Mouse (Mus musculus): Measurements from ENCODE around the gene Slc25a4. TPM values are rescaled to one million over a fixed set of nuclear protein-coding genes. Genes with fewer than 3 reads are reported as not detected.

Gene Slc25a4
- polyA plus RNA-seq, 1 experiment from 2014 or later: 459 TPM

DNA sequence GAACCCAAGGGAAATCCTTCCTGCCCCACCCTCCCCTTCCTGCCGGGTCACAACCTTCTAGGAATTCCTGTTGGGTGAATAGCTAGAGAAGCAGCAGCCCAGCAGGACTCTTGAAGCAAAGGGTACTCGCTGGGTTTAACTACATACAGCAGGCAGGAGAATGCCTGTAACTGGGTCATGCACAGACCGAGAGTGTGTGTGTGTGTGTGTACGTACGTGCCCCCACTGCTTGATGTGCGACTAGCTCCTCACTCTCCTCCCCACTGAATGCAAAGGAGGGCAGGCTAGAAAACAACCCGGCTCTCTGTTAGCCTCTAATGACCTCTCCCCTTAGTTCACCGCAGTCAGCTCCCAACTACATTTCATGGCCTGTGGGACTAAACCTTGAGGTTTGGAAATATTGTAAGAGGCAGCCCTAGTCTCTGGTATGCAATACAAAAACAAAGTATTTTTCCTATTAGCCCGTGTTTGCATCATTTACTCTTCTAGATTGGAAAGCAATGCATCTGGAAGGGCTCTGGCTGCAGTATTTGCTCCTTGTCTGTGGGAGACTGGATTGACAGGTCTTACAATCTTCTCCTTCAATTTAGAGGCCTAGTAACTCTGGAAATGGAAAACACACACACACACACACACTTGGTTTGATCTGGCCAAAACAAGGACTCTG is 6.0 kb downstream of the Slc25a4 start:
- Histone ChIP-seq H3K4me2 (replicated peaks) (no peak overlapping the region), H3K9me3 (replicated peaks) (no peaks in the 10 kb centered on the region), H3K9ac (no peak overlapping the region), H3K4me3 (replicated peaks) (no peak overlapping the region), H3K27ac (replicated peaks) (peak overlapping the region; percentile 34; the same call in 1 of the 2 replicates), H3K4me1 (peaks cover 38% of the 10 kb centered on the region), H3K36me3 (peaks cover 53% of the 10 kb centered on the region), H3K27me3 (no peaks in the 10 kb centered on the region)
- 53% methylated on average over 9 of the region's 9 CpGs for WGBS
- no peak for ATAC-seq (ENCODE audit: insufficient number of reproducible peaks, low FRiP score, low TSS enrichment, low read depth)

DNA sequence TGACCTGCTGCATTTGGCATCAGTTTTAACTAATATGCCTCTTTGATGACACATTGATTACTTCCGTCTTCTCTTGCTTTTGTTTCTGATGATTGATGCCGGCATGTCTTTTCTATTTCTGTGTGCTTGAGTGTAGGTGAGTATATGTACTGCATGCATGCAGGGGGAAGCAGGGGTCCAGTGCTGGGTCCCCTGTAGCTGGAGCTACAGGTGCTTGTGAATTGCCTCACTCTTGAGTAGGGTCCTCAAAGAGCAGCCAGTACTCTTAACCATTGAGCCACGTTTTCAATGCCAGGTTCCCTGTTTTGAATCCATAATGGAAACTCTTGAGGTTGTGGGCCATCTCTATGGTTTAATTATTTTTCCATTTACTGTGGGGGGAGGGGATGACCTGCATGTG is 6.8 kb downstream of the Slc25a4 start:
- no peak for ATAC-seq (ENCODE audit: insufficient number of reproducible peaks, low FRiP score, low TSS enrichment, low read depth)
- Histone ChIP-seq H3K27ac (replicated peaks) (no peak overlapping the region), H3K9me3 (replicated peaks) (no peaks in the 10 kb centered on the region), H3K4me2 (replicated peaks) (no peak overlapping the region), H3K4me1 (peaks cover 31% of the 10 kb centered on the region), H3K9ac (no peak overlapping the region), H3K27me3 (no peaks in the 10 kb centered on the region), H3K36me3 (peaks cover 53% of the 10 kb centered on the region), H3K4me3 (replicated peaks) (no peak overlapping the region)
- 86% methylated on average over 3 of the region's 3 CpGs for WGBS

DNA sequence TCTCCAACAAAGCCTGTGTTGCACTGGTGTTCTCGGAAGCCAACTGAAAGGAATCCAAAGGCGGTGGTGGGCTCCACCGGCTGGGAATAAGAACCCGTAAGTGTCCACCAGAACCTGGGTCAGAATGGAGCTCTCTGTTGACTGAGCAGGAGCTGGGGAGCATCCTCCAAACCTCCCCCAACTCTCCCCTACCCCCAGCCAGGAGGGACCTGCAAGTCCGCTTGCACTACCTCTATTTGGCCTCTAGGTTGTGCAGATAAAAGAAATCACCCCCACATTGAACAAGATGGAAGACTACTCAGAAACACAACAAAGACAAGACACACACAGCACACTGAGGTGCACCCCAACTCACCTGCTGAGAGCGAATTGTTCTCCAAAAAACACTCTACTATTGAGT is 8.7 kb downstream of the Slc25a4 start:
- peaks cover 37% of the 10 kb centered on the region for H3K36me3 ChIP-seq
- WGBS: 86% methylated on average over 6 of the region's 6 CpGs
- H3K4me2 ChIP-seq (replicated peaks): no peak overlapping the region
- H3K4me1 ChIP-seq: peaks cover 13% of the 10 kb centered on the region
- no peak overlapping the region for H3K9ac ChIP-seq
- H3K27ac ChIP-seq (replicated peaks): no peak overlapping the region
- no peak for ATAC-seq (ENCODE audit: insufficient number of reproducible peaks, low FRiP score, low TSS enrichment, low read depth)
- H3K9me3 ChIP-seq (replicated peaks): no peaks in the 10 kb centered on the region
- H3K4me3 ChIP-seq (replicated peaks): no peak overlapping the region
- H3K27me3 ChIP-seq: no peaks in the 10 kb centered on the region

DNA sequence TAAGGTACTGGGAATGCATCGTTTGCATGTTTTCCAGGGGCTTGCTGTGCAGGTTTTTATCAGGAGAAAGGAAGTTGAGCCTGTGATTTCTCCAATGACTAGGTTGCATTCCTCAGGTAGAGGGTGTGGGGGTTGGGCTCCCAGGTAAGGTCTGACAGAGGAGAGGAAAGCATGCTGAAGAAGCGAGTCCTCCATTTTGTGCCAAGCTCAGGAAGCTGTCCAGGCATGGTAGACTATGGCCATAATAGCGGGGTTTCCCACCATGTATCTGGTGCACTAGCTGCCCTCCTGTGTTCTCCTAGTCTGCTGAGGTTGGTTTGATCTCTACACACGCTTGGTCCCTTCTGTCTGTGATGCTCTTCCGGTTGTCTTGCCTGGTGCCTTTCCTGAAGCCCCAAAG is 13.4 kb downstream of the Slc25a4 start:
- ATAC-seq (ENCODE audit: insufficient number of reproducible peaks, low FRiP score, low TSS enrichment, low read depth): no peak

DNA sequence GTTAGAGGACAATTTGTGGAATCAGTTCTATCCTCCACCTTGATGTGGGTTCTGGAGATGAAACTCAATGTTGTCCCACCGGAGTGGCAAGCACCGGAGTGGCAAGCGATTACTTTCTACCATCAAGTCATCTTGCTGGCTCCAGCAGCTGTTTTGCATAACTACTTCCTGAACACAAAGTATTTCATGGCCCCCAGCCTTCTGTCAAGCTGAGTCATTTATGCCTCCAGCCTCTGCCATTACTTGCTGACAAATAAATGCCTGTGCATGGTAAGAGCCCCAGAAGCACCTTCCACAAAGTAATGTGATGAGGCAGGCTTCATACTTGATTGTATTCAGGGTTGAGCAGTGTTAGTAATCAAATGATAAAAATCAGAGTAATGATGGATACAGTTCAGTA is 14.2 kb downstream of the Slc25a4 start:
- Histone ChIP-seq H3K36me3 (peaks cover 37% of the 10 kb centered on the region), H3K27me3 (no peaks in the 10 kb centered on the region), H3K4me1 (no peaks in the 10 kb centered on the region), H3K4me3 (replicated peaks) (no peak overlapping the region), H3K4me2 (replicated peaks) (no peak overlapping the region), H3K9ac (no peak overlapping the region), H3K9me3 (replicated peaks) (no peaks in the 10 kb centered on the region), H3K27ac (replicated peaks) (no peak overlapping the region)
- 51% methylated on average over 3 of the region's 3 CpGs for WGBS
- no peak for ATAC-seq (ENCODE audit: insufficient number of reproducible peaks, low FRiP score, low TSS enrichment, low read depth)

More for the DNA sequence above, 13.4 kb downstream of the Slc25a4 start:
- Histone ChIP-seq H3K27me3 (no peaks in the 10 kb centered on the region), H3K9ac (no peak overlapping the region), H3K9me3 (replicated peaks) (no peaks in the 10 kb centered on the region), H3K36me3 (peaks cover 36% of the 10 kb centered on the region; the same call in 1 of the 2 replicates), H3K4me2 (replicated peaks) (no peak overlapping the region), H3K27ac (replicated peaks) (no peak overlapping the region), H3K4me1 (no peaks in the 10 kb centered on the region), H3K4me3 (replicated peaks) (no peak overlapping the region)
- WGBS: 81% methylated on average over 5 of the region's 5 CpGs

DNA sequence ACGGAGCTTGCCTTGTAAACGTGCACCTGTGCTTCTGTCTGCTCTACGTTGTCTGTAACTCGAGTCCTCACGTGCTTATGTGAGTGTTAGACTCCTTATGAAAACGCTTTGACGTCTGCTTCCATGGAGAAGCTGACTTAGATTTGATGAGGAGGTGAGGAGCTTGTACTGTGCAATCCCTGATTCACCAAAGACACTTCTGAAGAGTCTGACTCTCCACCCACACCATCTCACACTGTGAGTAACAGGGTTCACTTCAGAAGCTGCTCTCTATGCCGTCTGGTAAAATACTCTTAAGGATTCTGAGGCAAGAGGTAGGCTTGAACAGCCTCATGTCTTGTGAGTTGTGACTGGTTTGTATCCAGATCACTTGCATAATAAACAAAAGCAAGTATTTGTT is 18.0 kb downstream of the Slc25a4 start:
- Histone ChIP-seq H3K9me3 (replicated peaks) (no peaks in the 10 kb centered on the region), H3K36me3 (peaks cover 37% of the 10 kb centered on the region), H3K27me3 (no peaks in the 10 kb centered on the region), H3K4me2 (replicated peaks) (no peak overlapping the region), H3K9ac (no peak overlapping the region), H3K4me1 (no peaks in the 10 kb centered on the region), H3K27ac (replicated peaks) (no peak overlapping the region), H3K4me3 (replicated peaks) (no peak overlapping the region)
- WGBS: 81% methylated on average over 8 of the region's 8 CpGs
- no peak for ATAC-seq (ENCODE audit: insufficient number of reproducible peaks, low FRiP score, low TSS enrichment, low read depth)

DNA sequence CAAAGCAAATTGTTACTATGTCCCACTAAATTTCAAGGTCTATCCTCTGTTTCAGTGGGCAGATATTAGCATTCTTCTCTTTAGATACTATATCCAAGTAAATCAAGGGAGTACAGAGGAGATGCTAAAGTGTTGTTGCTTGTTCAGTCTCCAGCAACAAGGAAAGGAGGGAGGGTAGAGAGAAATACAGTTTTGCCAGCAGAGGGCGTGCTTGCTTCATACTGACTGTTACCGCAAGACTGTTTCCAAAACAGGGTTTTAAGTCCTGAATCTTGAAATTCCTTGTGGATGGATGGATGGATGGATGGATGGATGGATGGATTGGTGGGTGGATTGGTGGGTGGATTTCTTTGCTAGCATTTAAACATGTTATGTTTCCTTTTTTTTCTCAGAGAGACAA is 25.7 kb downstream of the Slc25a4 start:
- no peak overlapping the region for H3K9ac ChIP-seq
- WGBS: 4% methylated on average over 2 of the region's 2 CpGs
- H3K9me3 ChIP-seq (replicated peaks): no peaks in the 10 kb centered on the region
- H3K36me3 ChIP-seq: 0 out of 2 replicates have a peak, but pooled peaks cover 6% of the 10 kb centered on the region
- H3K4me3 ChIP-seq (replicated peaks): no peak overlapping the region
- H3K4me1 ChIP-seq: no peaks in the 10 kb centered on the region
- H3K27me3 ChIP-seq: no peaks in the 10 kb centered on the region
- no peak overlapping the region for H3K27ac ChIP-seq (replicated peaks)
- no peak for ATAC-seq (ENCODE audit: insufficient number of reproducible peaks, low FRiP score, low TSS enrichment, low read depth)
- no peak overlapping the region for H3K4me2 ChIP-seq (replicated peaks)

DNA sequence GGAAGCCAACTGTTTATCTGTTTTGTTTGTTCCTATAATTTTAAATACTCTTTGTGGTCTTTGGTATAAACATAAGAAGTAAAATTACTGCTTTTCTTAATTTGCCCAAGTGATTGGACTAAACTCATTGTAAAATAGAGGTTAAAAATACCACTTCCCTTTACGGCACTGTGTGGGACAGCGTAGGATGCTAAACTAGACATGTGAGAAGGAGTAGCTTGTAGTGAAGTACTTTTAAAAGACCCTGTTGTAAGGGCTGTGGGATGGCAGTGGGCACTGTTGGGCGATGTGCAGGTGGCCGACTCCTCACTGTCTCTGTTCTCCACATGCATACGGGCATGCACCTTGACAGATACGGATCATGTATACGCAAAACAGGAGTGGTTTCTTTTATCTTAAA is 30.9 kb downstream of the Slc25a4 start:
- no peak overlapping the region for H3K9ac ChIP-seq
- H3K27ac ChIP-seq (replicated peaks): no peak overlapping the region
- no peaks in the 10 kb centered on the region for H3K9me3 ChIP-seq (replicated peaks)
- H3K4me2 ChIP-seq (replicated peaks): no peak overlapping the region
- peaks cover 10% of the 10 kb centered on the region; the same call in 1 of the 2 replicates for H3K36me3 ChIP-seq
- H3K4me1 ChIP-seq: no peaks in the 10 kb centered on the region
- no peak overlapping the region for H3K4me3 ChIP-seq (replicated peaks)
- no peak for ATAC-seq (ENCODE audit: insufficient number of reproducible peaks, low FRiP score, low TSS enrichment, low read depth)
- H3K27me3 ChIP-seq: no peaks in the 10 kb centered on the region
- 86% methylated on average over 7 of the region's 7 CpGs for WGBS

DNA sequence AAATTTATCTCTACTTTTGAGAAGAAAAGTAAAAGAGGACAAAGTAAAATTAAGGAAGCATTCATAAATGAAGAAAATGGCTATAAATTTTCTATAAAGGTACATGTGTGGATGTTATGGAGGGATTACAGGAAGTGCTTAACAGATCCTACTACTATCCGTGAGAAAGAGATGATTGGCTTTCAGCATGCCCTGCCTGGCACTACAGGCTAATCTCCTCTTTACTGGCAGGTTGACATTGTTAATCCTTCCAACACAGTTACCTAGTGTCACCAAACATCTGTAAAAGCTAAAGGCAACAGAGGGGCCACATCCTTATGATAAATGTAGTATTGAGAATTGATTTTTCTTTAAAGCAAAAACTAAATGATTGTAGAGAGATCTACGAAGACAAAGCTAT is 37.4 kb downstream of the Slc25a4 start:
- ATAC-seq (ENCODE audit: insufficient number of reproducible peaks, low FRiP score, low TSS enrichment, low read depth): no peak
- WGBS: 78% methylated on average over 2 of the region's 2 CpGs
- no peaks in the 10 kb centered on the region for H3K9me3 ChIP-seq (replicated peaks)

DNA sequence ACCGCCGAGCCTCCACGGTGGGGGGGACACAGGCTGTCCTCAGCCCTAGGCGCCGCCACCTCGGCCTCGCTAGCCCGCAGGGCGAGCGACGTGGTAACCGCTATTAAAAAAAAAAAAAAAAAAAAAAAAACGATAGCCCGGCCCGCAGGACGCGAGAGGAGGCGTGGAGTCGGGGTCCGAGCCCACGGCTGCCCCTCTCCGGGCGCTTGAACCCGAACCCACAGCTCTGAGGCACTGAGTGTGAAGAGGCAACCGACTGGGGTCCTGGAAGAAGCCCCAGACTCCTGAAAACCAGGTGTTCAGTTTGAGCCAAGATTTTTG is 47.3 kb downstream of the Slc25a4 start:
- H3K9ac ChIP-seq: peak overlapping the region; percentile 85
- ATAC-seq (ENCODE audit: insufficient number of reproducible peaks, low FRiP score, low TSS enrichment, low read depth): peak; percentile 76; the same call in 1 of the 2 replicates
- H3K36me3 ChIP-seq: no peaks in the 10 kb centered on the region
- peak overlapping the region; percentile 76 for H3K4me2 ChIP-seq (replicated peaks)
- H3K4me1 ChIP-seq: peaks cover 6% of the 10 kb centered on the region; the same call in 1 of the 2 replicates
- H3K9me3 ChIP-seq (replicated peaks): no peaks in the 10 kb centered on the region
- peak overlapping the region; percentile 81 for H3K27ac ChIP-seq (replicated peaks)
- no peaks in the 10 kb centered on the region for H3K27me3 ChIP-seq
- under 1% methylated on average over 24 of the region's 25 CpGs for WGBS
- H3K4me3 ChIP-seq (replicated peaks): peak overlapping the region; percentile 84

More for the DNA sequence above, 37.4 kb downstream of the Slc25a4 start:
- no peaks in the 10 kb centered on the region for H3K4me1 ChIP-seq
- peaks cover 17% of the 10 kb centered on the region for H3K36me3 ChIP-seq
- H3K27me3 ChIP-seq: no peaks in the 10 kb centered on the region
- H3K4me2 ChIP-seq (replicated peaks): no peak overlapping the region
- no peak overlapping the region for H3K4me3 ChIP-seq (replicated peaks)
- no peak overlapping the region for H3K27ac ChIP-seq (replicated peaks)
- H3K9ac ChIP-seq: no peak overlapping the region

DNA sequence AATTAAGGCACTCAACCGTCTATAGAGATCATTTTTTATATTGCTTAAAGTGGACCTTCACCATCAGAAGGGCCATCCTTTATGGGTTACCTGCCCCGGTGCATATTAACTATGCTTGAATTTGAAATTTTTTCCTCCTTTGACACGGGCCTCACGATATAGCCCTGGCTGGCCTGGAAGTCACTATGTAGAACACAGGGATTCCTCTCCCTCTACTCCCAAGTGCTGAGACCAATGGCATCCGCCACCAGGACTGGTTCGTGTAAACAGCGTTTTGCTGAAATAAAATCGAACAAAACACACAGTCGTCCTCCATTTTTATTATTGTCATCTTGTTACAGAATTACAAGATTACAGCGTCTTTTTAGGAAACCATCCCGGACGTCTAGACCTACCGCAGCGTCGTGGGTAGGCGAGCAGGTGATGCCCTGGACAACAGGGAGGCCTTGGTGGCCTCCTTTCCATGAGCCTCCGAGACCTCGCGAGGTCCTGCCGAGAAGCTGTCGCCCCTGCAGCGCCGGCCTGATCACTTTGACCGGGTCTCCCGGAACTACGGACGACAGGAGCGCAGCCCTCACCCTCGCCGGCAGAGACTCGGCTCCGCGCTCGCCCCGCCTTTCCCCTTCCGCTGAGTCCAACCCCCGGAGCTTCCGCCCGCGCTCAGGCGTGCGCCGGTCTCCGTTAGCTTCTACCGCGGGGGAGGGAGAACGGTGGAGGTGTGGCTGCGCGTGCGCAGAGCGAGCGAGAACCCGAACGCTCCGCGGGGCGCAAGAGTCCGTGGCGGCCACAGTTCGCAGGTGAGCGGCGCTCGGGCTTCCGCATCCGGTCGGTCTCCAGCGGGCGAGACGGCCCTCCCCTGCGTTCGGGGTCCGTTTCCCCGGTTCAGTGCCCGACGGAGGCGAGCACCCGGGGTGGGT is 47.9 kb downstream of the Slc25a4 start:
- Histone ChIP-seq H3K9ac (peak overlapping the region; percentile 85), H3K9me3 (replicated peaks) (no peaks in the 10 kb centered on the region), H3K4me3 (replicated peaks) (peak overlapping the region; percentile 84), H3K27ac (replicated peaks) (peak overlapping the region; percentile 81), H3K4me1 (peaks cover 6% of the 10 kb centered on the region; the same call in 1 of the 2 replicates), H3K36me3 (no peaks in the 10 kb centered on the region), H3K4me2 (replicated peaks) (peak overlapping the region; percentile 76), H3K27me3 (no peaks in the 10 kb centered on the region)
- WGBS: 2% methylated on average over 73 of the region's 77 CpGs
- ATAC-seq (ENCODE audit: insufficient number of reproducible peaks, low FRiP score, low TSS enrichment, low read depth): peak; percentile 99
